Mouse (Mus musculus) monocyte, adult 5-6 weeks (primary cell): Measurements from ENCODE around the gene Oaf. TPM values are rescaled to one million over a fixed set of nuclear protein-coding genes. Genes with fewer than 3 reads are reported as not detected.

Source experiments
- ATAC-seq: fragments of 153-309, 156-312 bp; replicated peaks from 2 replicates; pipeline ENCODE4 v1.8.0; 2017; ENCODE audit warnings: mild to moderate bottlenecking; ENCODE audit not compliant: low TSS enrichment, insufficient number of reproducible peaks, severe bottlenecking, poor library complexity, low FRiP score
- total RNA-seq: library from RNA; stranded (forward); fragments of 200-1000, 200-491, 200-594 nt; gene quantifications from 3 replicates; pipeline ENCODE4 v1.2.3, GENCODE M21; 2017

Oaf gene
- total RNA-seq, 1 experiment from 2014 or later, result 0.10 TPM

DNA sequence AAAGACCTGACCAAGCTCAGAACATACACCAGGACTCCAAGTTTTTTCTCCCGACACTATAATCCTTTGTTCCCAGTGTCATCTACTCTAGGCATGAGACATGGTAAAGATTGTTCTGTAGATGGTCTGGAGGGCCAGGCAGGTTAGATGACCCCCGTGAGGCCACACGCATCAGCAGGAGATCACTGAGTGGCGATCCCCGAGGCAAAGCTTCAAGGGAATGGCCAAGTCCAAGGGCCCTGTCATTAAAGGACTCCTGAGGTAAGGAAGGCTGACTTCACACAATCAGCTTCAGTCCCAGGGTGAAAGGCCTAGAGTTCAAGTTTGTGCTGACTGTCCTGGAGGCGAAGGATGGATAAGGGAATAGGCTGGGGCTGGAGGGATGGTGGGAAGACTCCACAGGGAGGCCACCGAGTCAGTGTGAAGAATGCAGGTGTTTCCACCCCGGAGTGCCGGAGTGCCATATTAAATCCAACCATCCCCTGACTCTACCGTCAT, 10.3 kb downstream of the Oaf start:
- no peak for ATAC-seq

GRCm38 (mm10) chr9:43228745-43229144, 11.0 kb downstream of the Oaf start:
- ATAC-seq, result no peak

- no peak for ATAC-seq
Measured at GRCm38 (mm10) chr9:43227626-43228025, 12.1 kb downstream of the Oaf start.

DNA sequence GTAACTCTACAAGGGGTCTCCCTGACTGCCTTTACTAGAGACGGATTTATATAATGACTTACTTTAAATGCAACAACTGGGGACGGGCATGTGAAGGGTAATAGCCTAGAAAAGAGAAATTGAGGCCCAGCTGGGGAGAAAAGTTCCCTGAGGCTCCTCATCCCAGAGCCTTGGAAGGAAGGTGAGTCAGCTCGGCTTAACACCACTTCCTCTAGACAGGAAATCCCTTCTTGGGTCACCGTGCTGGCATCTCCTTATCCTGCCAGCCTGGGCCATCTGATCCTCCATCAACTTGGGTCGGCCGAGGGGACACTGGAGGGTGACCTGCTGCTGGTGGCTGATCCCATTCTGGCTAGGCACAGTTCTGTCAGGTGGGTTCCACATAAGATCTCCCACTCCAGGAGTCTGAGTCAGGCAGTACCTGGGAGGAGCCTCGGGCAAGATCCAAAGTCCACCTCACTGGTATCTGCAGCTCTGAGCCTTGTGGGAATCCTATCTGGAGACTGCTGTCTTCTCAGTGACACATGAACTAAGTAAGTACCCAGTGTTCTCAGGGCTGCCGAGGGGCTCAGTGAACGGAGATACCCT, 13.0 kb downstream of the Oaf start:
- no peak for ATAC-seq

- no peak for ATAC-seq
Measured at GRCm38 (mm10) chr9:43225481-43225880, 14.2 kb downstream of the Oaf start.

DNA sequence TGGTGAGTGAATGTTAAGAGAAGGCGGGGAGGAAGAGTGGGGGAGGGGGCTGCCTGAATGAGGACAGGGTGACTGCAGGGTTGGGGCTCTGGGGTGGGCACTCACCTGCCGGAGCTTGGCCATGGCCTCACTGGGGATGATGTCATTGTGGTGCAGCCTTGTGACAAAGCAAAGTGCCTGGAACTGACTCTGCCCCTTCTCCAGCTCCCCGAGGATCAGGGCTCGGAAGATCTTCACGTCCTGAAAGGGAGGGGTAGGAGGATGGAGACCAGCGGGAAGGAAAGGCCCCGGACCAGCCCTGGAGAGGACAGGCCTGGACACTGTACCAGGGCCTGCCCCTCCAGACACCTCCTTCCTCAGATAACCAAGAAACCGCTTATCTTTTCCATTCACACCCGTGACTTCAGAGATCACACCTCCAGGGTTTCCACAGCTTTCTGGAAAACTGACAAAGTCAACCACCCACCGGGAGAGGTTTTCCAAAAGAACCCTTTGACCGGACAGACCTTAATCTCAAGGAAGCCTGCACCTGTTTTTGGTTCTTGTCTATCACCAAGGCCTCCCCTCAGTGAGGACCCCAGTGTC, 14.8 kb downstream of the Oaf start:
- no peak for ATAC-seq

- no peak for ATAC-seq
Measured at GRCm38 (mm10) chr9:43222429-43222715, 17.3 kb downstream of the Oaf start.

GRCm38 (mm10) chr9:43221643-43222428, 17.9 kb downstream of the Oaf start:
- ATAC-seq, result peak; percentile 73; the same call in 1 of the 2 replicates

DNA sequence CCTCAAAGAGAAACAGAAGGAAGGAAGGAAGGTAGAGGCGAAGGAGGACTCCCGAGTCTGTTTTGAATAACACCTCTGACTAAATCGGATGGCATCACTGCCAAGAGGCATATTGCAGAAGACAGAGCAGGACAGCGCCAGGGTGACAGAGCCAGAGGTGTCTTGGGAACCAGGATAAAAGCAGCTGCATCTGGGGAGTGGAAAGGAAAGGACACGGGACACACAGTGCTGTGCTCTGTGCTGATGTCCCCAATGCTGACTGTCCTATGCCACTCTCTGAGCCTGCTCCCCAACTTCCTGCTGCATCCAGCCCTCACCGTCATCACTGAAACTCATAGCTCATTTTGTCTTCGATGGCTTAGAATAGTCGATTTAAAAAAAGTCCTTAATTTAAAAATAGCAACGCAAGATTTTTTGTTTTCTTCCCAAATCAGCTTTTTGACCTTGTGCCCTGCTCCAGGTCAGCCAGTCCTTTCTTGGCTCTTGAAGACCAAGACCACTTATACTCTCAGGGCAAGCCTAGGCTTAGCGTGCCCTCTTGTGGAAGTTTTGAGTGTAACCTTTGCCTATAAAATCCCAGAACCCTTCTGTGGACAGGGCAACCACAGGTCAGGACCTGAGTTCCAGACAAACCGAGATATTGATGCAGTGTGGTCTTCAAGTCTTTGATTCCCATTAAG, 28.8 kb downstream of the Oaf start:
- ATAC-seq, result no peak

DNA sequence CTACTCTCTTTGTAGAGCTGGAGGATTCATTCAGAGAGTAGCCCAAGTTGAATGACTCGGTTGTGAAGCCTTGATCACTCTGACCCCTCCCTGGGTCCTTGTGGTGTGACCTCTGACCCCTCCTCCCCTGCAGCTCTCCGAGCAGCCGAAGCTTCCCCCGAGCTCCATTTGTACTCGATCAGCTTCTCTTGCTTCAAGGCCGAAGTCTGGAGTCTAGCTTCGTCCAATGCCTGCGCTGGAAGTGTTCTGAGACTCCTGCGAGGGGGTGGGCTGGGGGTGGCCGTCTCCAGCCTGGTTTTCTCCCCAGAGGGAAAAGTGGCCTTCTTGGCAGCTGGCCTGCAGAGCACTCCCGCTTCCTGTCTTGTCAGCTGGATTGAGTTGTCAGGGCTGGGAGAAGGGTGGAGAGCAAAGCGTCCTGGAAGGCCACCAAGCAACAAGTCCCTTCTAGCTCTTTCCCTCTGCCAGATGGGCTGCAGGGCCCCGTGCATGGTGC, 29.5 kb downstream of the Oaf start, which contains the start of gene Pou2f3:
Gene Pou2f3 (minus strand): TSS at position 180 of the 493 bp plus-strand sequence.
- ATAC-seq, result no peak

GRCm38 (mm10) chr9:43206022-43206390, 33.7 kb downstream of the Oaf start:
- ATAC-seq, result no peak

GRCm38 (mm10) chr9:43205343-43206021, 34.2 kb downstream of the Oaf start:
- no peak for ATAC-seq

DNA sequence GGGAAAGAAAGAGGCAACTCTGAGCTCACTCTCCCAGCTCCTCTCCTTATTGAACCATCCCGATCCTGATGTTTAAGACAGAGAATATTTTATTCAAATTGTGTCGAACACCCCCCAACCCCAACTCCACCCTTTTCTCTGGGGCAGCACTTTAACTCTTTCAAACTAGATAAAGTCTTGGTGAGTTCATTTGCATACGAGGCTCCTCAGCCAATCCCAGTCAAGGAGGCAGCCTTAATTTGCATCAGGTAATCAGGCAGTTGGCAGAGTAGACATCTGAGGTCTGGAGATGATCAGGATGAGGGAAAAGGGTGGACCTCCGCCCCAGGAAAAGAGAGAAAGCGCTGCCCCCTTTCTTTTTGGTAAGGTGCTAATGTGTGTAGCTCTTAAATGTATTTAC, 39.5 kb downstream of the Oaf start:
- no peak for ATAC-seq

DNA sequence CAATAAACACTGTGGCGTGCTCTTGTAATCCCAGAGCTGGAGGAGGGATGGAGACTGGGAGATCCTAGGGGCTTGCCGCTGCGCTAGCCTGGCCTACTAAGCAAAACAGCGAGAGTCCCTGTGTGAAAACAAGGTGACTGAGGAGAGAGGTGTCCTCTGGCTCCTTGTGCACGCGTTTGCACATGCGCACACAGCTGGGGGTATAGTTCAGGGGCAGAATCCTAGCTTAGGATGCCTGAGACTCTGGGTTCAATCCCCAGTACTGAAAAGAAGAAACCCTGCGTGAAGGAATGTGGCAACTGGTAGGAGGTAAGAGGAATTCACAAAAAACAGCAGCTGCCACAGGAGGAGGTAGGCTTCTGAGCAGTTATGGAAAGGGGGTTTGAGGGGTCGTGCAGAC, 45.7 kb downstream of the Oaf start:
- ATAC-seq, result no peak

- ATAC-seq, result no peak
Measured at GRCm38 (mm10) chr9:43191561-43191960, 48.1 kb downstream of the Oaf start.

DNA sequence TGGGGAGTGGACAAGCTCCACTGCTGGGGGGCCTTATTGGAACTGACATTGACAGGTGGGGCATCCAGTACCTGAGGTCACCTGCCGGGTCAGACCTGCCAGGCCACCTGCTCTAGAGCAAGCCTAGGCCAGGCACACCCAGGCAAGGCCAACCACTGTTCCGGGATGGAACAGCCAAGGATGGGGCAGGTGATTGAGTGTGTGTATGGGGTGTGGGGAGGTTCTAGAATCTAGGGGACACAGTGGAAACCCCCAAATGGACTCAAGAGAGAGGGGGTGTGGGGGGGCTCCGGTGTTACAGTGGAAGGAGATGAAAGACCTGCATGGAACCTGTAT, 50.7 kb downstream of the Oaf start:
- no peak for ATAC-seq

DNA sequence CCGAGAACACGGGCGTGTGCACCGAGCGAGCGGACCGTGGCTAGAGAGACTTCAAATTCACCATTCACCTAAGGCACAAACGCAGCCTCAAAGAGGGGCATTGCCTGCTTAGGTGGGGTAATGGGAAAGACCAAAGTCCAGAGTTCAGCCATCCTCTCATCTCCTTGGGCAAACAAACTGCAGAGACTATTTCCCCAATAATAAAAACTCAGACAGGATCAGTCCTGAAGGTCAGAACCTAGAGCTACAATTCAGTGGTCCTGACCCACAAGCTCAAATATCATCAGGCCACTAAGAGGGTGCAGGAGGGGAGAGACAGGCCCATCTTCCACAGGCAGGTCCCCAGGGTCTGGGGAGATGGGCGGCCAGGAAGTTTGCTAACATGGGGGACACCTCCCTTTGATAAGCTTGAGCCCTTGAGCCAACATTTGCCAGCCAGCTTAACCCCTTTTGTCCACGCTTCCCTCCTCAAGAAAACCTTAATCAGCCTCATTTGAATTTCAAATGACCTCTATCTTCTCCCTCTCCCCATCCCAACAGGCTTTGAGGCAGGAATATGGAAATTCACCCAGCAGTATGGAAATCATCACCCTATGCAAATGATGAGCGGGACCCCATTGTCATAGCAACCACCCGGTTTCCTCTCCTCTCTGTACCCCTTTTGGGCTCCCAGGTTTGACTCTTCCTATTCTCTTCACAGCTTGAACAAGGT, 51.2 kb downstream of the Oaf start:
- no peak for ATAC-seq

- no peak for ATAC-seq
Measured at GRCm38 (mm10) chr9:43179614-43180013, 60.1 kb downstream of the Oaf start.
